ENCODE assay signal across 28 mouse cellular contexts in the genomic region with DNA sequence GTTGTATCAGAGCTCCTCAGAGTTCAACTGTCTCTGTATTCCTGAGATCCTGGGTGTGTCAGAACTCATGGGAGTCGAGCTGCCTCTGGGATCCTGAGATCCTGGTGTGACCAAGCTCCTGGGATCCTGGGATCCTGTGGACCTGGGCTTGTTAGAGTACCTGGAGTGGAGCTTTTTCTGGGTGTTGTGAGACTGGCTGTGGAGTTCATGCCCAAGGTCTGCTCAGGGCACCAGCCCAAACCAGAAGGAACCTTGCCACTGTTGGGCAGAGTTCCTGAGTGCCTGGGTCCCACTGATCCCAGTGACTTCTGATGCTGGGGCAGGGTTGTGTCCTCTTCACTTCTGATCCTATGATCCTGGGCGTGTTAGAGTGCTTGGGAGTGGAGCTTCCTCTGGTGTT. TPM values are rescaled to one million over a fixed set of nuclear protein-coding genes. Genes with fewer than 3 reads are reported as not detected.
"Had no signal": no experiment of that assay in that cellular context is flagged by ENCODE, and none has a peak within 500 bp of the region (broad histone marks: within the 10 kb centered on the region; RNA-seq: fewer than 3 reads in every experiment).

No protein-coding gene starts in this region.

- H3K4me2 ChIP-seq: embryonic facial prominence, embryonic 12.5 days; embryonic facial prominence, embryonic 13.5 days; embryonic facial prominence, embryonic 15.5 days; forebrain, embryonic 12.5 days; forebrain, embryonic 13.5 days; forebrain, embryonic 15.5 days had no signal

- H3K9ac ChIP-seq: embryonic facial prominence, embryonic 12.5 days; embryonic facial prominence, embryonic 13.5 days; embryonic facial prominence, embryonic 15.5 days; forebrain, embryonic 12.5 days; forebrain, embryonic 13.5 days; forebrain, embryonic 15.5 days; forebrain, postnatal 0 days had no signal

- H3K27ac ChIP-seq: embryonic facial prominence, embryonic 10.5 days; embryonic facial prominence, embryonic 12.5 days; embryonic facial prominence, embryonic 13.5 days; embryonic facial prominence, embryonic 15.5 days; forebrain, embryonic 10.5 days; forebrain, embryonic 12.5 days; forebrain, embryonic 13.5 days; forebrain, embryonic 15.5 days; gastrocnemius, adult 2 months; heart, adult 2 months had no signal

- H3K4me3 ChIP-seq: embryonic facial prominence, embryonic 10.5 days; embryonic facial prominence, embryonic 12.5 days; embryonic facial prominence, embryonic 13.5 days; embryonic facial prominence, embryonic 15.5 days; erythroblast, embryonic 14.5 days; forebrain, embryonic 10.5 days; forebrain, embryonic 12.5 days; forebrain, embryonic 13.5 days; forebrain, embryonic 15.5 days; gastrocnemius, adult 2 months; heart, adult 2 months had no signal

- H3K27me3 ChIP-seq: embryonic facial prominence, embryonic 12.5 days; embryonic facial prominence, embryonic 13.5 days; embryonic facial prominence, embryonic 15.5 days; forebrain, embryonic 12.5 days; forebrain, embryonic 13.5 days; forebrain, embryonic 15.5 days had no signal

- H3K9me3 ChIP-seq: embryonic facial prominence, embryonic 10.5 days; embryonic facial prominence, embryonic 12.5 days; embryonic facial prominence, embryonic 13.5 days; embryonic facial prominence, embryonic 15.5 days; forebrain, embryonic 10.5 days; forebrain, embryonic 12.5 days; forebrain, embryonic 13.5 days; forebrain, embryonic 15.5 days had no signal

- H3K4me1 ChIP-seq: embryonic facial prominence, embryonic 10.5 days; embryonic facial prominence, embryonic 12.5 days; embryonic facial prominence, embryonic 13.5 days; embryonic facial prominence, embryonic 15.5 days; forebrain, embryonic 10.5 days; forebrain, embryonic 12.5 days; forebrain, embryonic 13.5 days; forebrain, embryonic 15.5 days had no signal

- H3K36me3 ChIP-seq: embryonic facial prominence, embryonic 10.5 days; embryonic facial prominence, embryonic 12.5 days; embryonic facial prominence, embryonic 13.5 days; embryonic facial prominence, embryonic 15.5 days; forebrain, embryonic 10.5 days; forebrain, embryonic 12.5 days; forebrain, embryonic 15.5 days had no signal

- ATAC-seq: forebrain, embryonic 13.5 days; forebrain, embryonic 14.5 days; forebrain, embryonic 15.5 days; forebrain, embryonic 16.5 days; forebrain, postnatal 0 days had no signal

- DNase-seq: cerebellum, adult 2 months; cerebellum, adult 8-10 months; cerebellum, adult 9-10 months; cerebellum, adult 9-11 months; cerebellum, postnatal 14 days; cerebellum, postnatal 25 days; cerebellum, postnatal 36 days; embryo, embryonic 11 days; forebrain, postnatal 0 days; gastrocnemius, adult 2 months; gastrocnemius, postnatal 10 days; gastrocnemius, postnatal 14 days; gastrocnemius, postnatal 25 days; gastrocnemius, postnatal 36 days; heart, adult 18-20 months; heart, adult 2 months had no signal

RNA-seq across cellular contexts. Expression of a gene that starts 8.0 kb away (rescaled TPM):
- total RNA-seq: granulocyte monocyte progenitor cell, adult 5-6 weeks had no signal
- polyA plus RNA-seq: erythroblast, embryonic 14.5 days had no signal
